Mouse (Mus musculus): ENCODE results near the gene P3h2.

P3h2 gene

GRCm38 (mm10) chr16:26105115-26105974 is at the start of gene P3h2:
Gene P3h2 (minus strand): TSS chr16:26105784.
- peak; percentile 82 for DNase-seq

GRCm38 (mm10) chr16:26152258-26152657 is 46.7 kb upstream of the P3h2 start:
- no peak for DNase-seq

- no peak for DNase-seq
Observed at GRCm38 (mm10) chr16:26150943-26151342, 45.4 kb upstream of the P3h2 start.

GRCm38 (mm10) chr16:26146853-26147252 is 41.3 kb upstream of the P3h2 start:
- no peak for DNase-seq

- DNase-seq = no peak
Observed at GRCm38 (mm10) chr16:26131126-26131525, 25.5 kb upstream of the P3h2 start.

- DNase-seq = no peak
Observed at GRCm38 (mm10) chr16:26106618-26107017, 1.0 kb upstream of the P3h2 start.

GRCm38 (mm10) chr16:26106041-26106617 is 545 bp upstream of the P3h2 start:
- peak; percentile 52 for DNase-seq

- DNase-seq = no peak
Observed at GRCm38 (mm10) chr16:26104274-26104673, 1.3 kb downstream of the P3h2 start.

- no peak for DNase-seq
Observed at GRCm38 (mm10) chr16:26102856-26103255, 2.7 kb downstream of the P3h2 start.

GRCm38 (mm10) chr16:26100167-26100566 is 5.4 kb downstream of the P3h2 start:
- DNase-seq = no peak

- DNase-seq = no peak
Observed at GRCm38 (mm10) chr16:26095696-26096284, 9.8 kb downstream of the P3h2 start.

- no peak for DNase-seq
Observed at GRCm38 (mm10) chr16:26093888-26094287, 11.7 kb downstream of the P3h2 start.

GRCm38 (mm10) chr16:26088976-26089375 is 16.6 kb downstream of the P3h2 start:
- no peak for DNase-seq

GRCm38 (mm10) chr16:26088240-26088639 is 17.3 kb downstream of the P3h2 start:
- DNase-seq = no peak

- no peak for DNase-seq
Observed at GRCm38 (mm10) chr16:26086955-26087354, 18.6 kb downstream of the P3h2 start.

- no peak for DNase-seq
Observed at GRCm38 (mm10) chr16:26085160-26085559, 20.4 kb downstream of the P3h2 start.

- peak; percentile 71 for DNase-seq
Observed at GRCm38 (mm10) chr16:26082831-26083230, 22.8 kb downstream of the P3h2 start.

- DNase-seq = peak; percentile 47
Observed at GRCm38 (mm10) chr16:26082391-26082790, 23.2 kb downstream of the P3h2 start.

GRCm38 (mm10) chr16:26078923-26079351 is 26.6 kb downstream of the P3h2 start:
- no peak for DNase-seq

GRCm38 (mm10) chr16:26078100-26078422 is 27.5 kb downstream of the P3h2 start:
- DNase-seq = no peak

GRCm38 (mm10) chr16:26077246-26078099 is 28.1 kb downstream of the P3h2 start:
- DNase-seq = peak; percentile 74

GRCm38 (mm10) chr16:26075063-26075462 is 30.5 kb downstream of the P3h2 start:
- DNase-seq = no peak

GRCm38 (mm10) chr16:26070376-26070775 is 35.2 kb downstream of the P3h2 start:
- no peak for DNase-seq
